Mouse (Mus musculus) embryonic fibroblast, embryonic 13.5 days (primary cell): ENCODE results near the gene B4galt1. TPM values are rescaled to one million over a fixed set of nuclear protein-coding genes. Genes with fewer than 3 reads are reported as not detected.
A peak's percentile ranks its signal among the peaks of the same experiment; 100 is the strongest.

ENCODE experiments used
- H3K27ac ChIP-seq: 2 replicates; pipeline ENCODE4 v1.5.1; 2012; ENCODE audit warnings: low read length, control low read depth, inconsistent platforms; ENCODE audit not compliant: insufficient read depth
- H3K4me1 ChIP-seq: 2 replicates; pipeline ENCODE4 v1.6.1; 2011; ENCODE audit warnings: low read length; ENCODE audit not compliant: control insufficient read depth, insufficient read depth
- H3K4me3 ChIP-seq: 2 replicates; pipeline ENCODE4 v1.5.1; 2011; ENCODE audit warnings: mild to moderate bottlenecking, control low read depth, low read length; ENCODE audit not compliant: insufficient read depth
- CTCF ChIP-seq: IDR thresholded peaks from 2 replicates; pipeline ENCODE4 v1.5.1; 2011; ENCODE audit warnings: mild to moderate bottlenecking, control low read depth, low read length, moderate library complexity, borderline replicate concordance; ENCODE audit not compliant: insufficient read depth
- POLR2A ChIP-seq: IDR thresholded peaks from 2 replicates; pipeline ENCODE4 v1.6.1; 2011; ENCODE audit warnings: low read depth, mild to moderate bottlenecking, control low read depth, low read length, moderate library complexity
- polyA plus RNA-seq: library from polyadenylated mRNA; stranded (reverse); fragments of >200 nt; gene quantifications from 2 replicates; pipeline ENCODE4 v1.2.4, GENCODE M21; 2011; ENCODE audit warnings: low read depth; ENCODE audit not compliant: missing spikeins, insufficient read length

B4galt1 gene
- polyA plus RNA-seq, 1 experiment: 103 TPM

- Histone ChIP-seq H3K27ac (peak overlapping the region; percentile 86), H3K4me1 (peaks cover 17% of the 10 kb centered on the region), H3K4me3 (peak overlapping the region; percentile 97)
- TF ChIP-seq CTCF (no peak), POLR2A (no peak)
Observed at GRCm38 (mm10) chr4:40852861-40853564, 792 bp downstream of the B4galt1 start.

GRCm38 (mm10) chr4:40852249-40852781, 1.5 kb downstream of the B4galt1 start:
- Histone ChIP-seq H3K27ac (peak overlapping the region; percentile 86), H3K4me1 (peaks cover 24% of the 10 kb centered on the region), H3K4me3 (peak overlapping the region; percentile 97)
- TF ChIP-seq CTCF (no peak), POLR2A (peak; percentile 72)

- Histone ChIP-seq H3K4me1 (peaks cover 27% of the 10 kb centered on the region), H3K4me3 (peak overlapping the region; percentile 97), H3K27ac (peak overlapping the region; percentile 86)
- TF ChIP-seq CTCF (no peak), POLR2A (no peak)
Observed at GRCm38 (mm10) chr4:40851763-40852248, 2.0 kb downstream of the B4galt1 start.

- no peak for TF ChIP-seq CTCF
- TF ChIP-seq POLR2A: no peak
- peak overlapping the region; percentile 86 for H3K27ac ChIP-seq
- peak overlapping the region; percentile 97 for H3K4me3 ChIP-seq
- H3K4me1 ChIP-seq: peaks cover 27% of the 10 kb centered on the region
Observed at GRCm38 (mm10) chr4:40851031-40851762, 2.6 kb downstream of the B4galt1 start.

- TF ChIP-seq POLR2A: no peak
- TF ChIP-seq CTCF: no peak
- Histone ChIP-seq H3K4me1 (peaks cover 27% of the 10 kb centered on the region), H3K4me3 (peak overlapping the region; percentile 97), H3K27ac (0 out of 2 replicates have a peak overlapping the region, but pooled peaks have one; percentile 86)
Observed at GRCm38 (mm10) chr4:40850582-40850981, 3.2 kb downstream of the B4galt1 start.

- no peak for TF ChIP-seq CTCF
- TF ChIP-seq POLR2A: no peak
- Histone ChIP-seq H3K4me1 (peaks cover 33% of the 10 kb centered on the region), H3K4me3 (no peak overlapping the region), H3K27ac (no peak overlapping the region)
Observed at GRCm38 (mm10) chr4:40849518-40849917, 4.3 kb downstream of the B4galt1 start.

- TF ChIP-seq CTCF: no peak
- Histone ChIP-seq H3K4me1 (peaks cover 40% of the 10 kb centered on the region), H3K4me3 (no peak overlapping the region), H3K27ac (0 out of 2 replicates have a peak overlapping the region, but pooled peaks have one; percentile 77)
Observed at GRCm38 (mm10) chr4:40848246-40848645, 5.6 kb downstream of the B4galt1 start.

- Histone ChIP-seq H3K4me1 (peaks cover 40% of the 10 kb centered on the region), H3K27ac (peak overlapping the region; percentile 77), H3K4me3 (no peak overlapping the region)
- TF ChIP-seq CTCF (no peak), POLR2A (no peak)
Observed at GRCm38 (mm10) chr4:40847160-40847559, 6.6 kb downstream of the B4galt1 start.

- peak overlapping the region; percentile 77 for H3K27ac ChIP-seq
- no peak overlapping the region for H3K4me3 ChIP-seq
- TF ChIP-seq CTCF (no peak), POLR2A (no peak)
- peaks cover 40% of the 10 kb centered on the region for H3K4me1 ChIP-seq
Observed at GRCm38 (mm10) chr4:40846143-40846931, 7.5 kb downstream of the B4galt1 start.
